ENCODE assay signal across 21 mouse cellular contexts in the genomic region with DNA sequence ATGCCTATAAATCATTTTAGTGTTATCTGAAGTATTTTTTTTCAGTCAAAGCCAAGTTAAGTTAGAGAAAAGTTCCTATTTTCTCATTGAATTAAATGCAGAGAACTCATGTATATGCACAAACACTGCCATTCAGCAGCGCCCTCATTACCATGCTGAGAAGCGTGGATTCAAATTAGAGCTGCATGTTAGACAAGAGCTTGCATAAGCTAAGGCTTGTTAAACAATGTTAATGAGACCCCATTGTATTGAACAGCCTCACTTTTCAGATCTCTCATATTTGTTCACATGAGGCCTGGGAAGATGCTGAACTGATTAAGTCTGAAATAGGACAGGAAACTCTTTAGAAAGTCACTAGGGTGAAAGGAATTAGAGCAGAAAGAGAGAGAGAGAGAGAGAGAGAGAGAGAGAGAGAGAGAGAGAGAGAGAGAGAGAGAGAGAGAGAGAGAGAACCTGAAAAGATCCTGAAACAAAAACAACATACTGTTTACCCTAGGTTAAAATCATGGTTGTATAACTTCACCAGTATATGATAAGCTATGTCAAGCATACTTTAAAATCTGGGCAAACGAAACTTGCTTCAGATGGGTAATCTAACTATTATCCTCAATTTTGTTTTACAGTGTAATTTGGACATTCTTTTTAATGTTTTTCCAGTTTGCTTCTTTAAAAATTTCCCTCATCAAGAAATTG.
A peak's percentile ranks its signal among the peaks of the same experiment; 100 is the strongest.
DNase-seq lines count a peak whose midpoint lies in the region; ATAC-seq and TF ChIP-seq lines count a peak whose summit lies in the region.
"Had no signal": no experiment of that assay in that cellular context is flagged by ENCODE, and none has a peak within 500 bp of the region (broad histone marks: within the 10 kb centered on the region; RNA-seq: fewer than 3 reads in every experiment).

No protein-coding gene starts in this region.

- H3K4me3 ChIP-seq in embryonic facial prominence, embryonic 14.5 days (ENCODE audit: low read depth, low read length): no peak overlapping the region
- H3K4me3 ChIP-seq in embryonic facial prominence, embryonic 10.5 days: no peak overlapping the region
- no peak overlapping the region for H3K4me3 ChIP-seq in midbrain, embryonic 14.5 days (replicated peaks; ENCODE audit: low read depth, low read length)
- no peak overlapping the region for H3K4me3 ChIP-seq in midbrain, embryonic 10.5 days
- no peak overlapping the region for H3K4me3 ChIP-seq in forebrain, embryonic 15.5 days
- no peak overlapping the region for H3K4me3 ChIP-seq in left cerebral cortex, adult 2 months
- H3K4me3 ChIP-seq: heart, embryonic 10.5 days; liver, embryonic 15.5 days; neural tube, embryonic 12.5 days had no signal

- H3K27me3 ChIP-seq in embryonic facial prominence, embryonic 14.5 days (replicated peaks; ENCODE audit: control insufficient read depth, insufficient read depth, low read length): no peaks in the 10 kb centered on the region
- no peaks in the 10 kb centered on the region for H3K27me3 ChIP-seq in embryonic facial prominence, embryonic 10.5 days (replicated peaks; ENCODE audit: low read depth, poor library complexity, severe bottlenecking)
- H3K27me3 ChIP-seq in midbrain, embryonic 14.5 days (ENCODE audit: control insufficient read depth, insufficient read depth, low read length): no peaks in the 10 kb centered on the region
- no peaks in the 10 kb centered on the region for H3K27me3 ChIP-seq in midbrain, embryonic 10.5 days (ENCODE audit: low read depth, poor library complexity, severe bottlenecking)
- no peaks in the 10 kb centered on the region for H3K27me3 ChIP-seq in forebrain, embryonic 15.5 days
- H3K27me3 ChIP-seq: liver, embryonic 15.5 days; neural tube, embryonic 12.5 days had no signal

- 77% methylated on average over 3 of the region's 3 CpGs for WGBS in embryonic facial prominence, embryonic 14.5 days
- 77% methylated on average over 3 of the region's 3 CpGs for WGBS in embryonic facial prominence, embryonic 10.5 days
- WGBS in midbrain, embryonic 14.5 days: 35% methylated on average over 3 of the region's 3 CpGs
- 68% methylated on average over 3 of the region's 3 CpGs for WGBS in midbrain, embryonic 10.5 days
- 16% methylated on average over 3 of the region's 3 CpGs for WGBS in forebrain, embryonic 15.5 days

- no peaks in the 10 kb centered on the region for H3K9me3 ChIP-seq in embryonic facial prominence, embryonic 14.5 days (ENCODE audit: control insufficient read depth, low read length)
- no peaks in the 10 kb centered on the region for H3K9me3 ChIP-seq in embryonic facial prominence, embryonic 10.5 days
- no peaks in the 10 kb centered on the region for H3K9me3 ChIP-seq in midbrain, embryonic 14.5 days (ENCODE audit: control insufficient read depth, low read length)
- H3K9me3 ChIP-seq in midbrain, embryonic 10.5 days (replicated peaks): no peaks in the 10 kb centered on the region
- no peaks in the 10 kb centered on the region for H3K9me3 ChIP-seq in forebrain, embryonic 15.5 days
- H3K9me3 ChIP-seq: heart, embryonic 10.5 days; liver, embryonic 15.5 days; neural tube, embryonic 12.5 days had no signal

- no peak for ATAC-seq in embryonic facial prominence, embryonic 14.5 days (ENCODE audit: low read depth)
- ATAC-seq in midbrain, embryonic 14.5 days (ENCODE audit: low FRiP score, low TSS enrichment): peak; percentile 63
- ATAC-seq in forebrain, embryonic 15.5 days (replicated peaks): peak; percentile 97
- ATAC-seq: lung, postnatal 0 days had no signal

- no peak overlapping the region for H3K9ac ChIP-seq in embryonic facial prominence, embryonic 14.5 days (ENCODE audit: low read depth, low read length)
- H3K9ac ChIP-seq in midbrain, embryonic 14.5 days (replicated peaks; ENCODE audit: low read length): no peak overlapping the region
- H3K9ac ChIP-seq in forebrain, embryonic 15.5 days (replicated peaks): no peak overlapping the region
- H3K9ac ChIP-seq: liver, embryonic 15.5 days; neural tube, embryonic 12.5 days had no signal

- no peaks in the 10 kb centered on the region for H3K4me1 ChIP-seq in embryonic facial prominence, embryonic 14.5 days (ENCODE audit: control insufficient read depth, insufficient read depth, low read length)
- no peaks in the 10 kb centered on the region for H3K4me1 ChIP-seq in embryonic facial prominence, embryonic 10.5 days
- no peaks in the 10 kb centered on the region for H3K4me1 ChIP-seq in midbrain, embryonic 14.5 days (ENCODE audit: control insufficient read depth, insufficient read depth, low read length)
- H3K4me1 ChIP-seq in midbrain, embryonic 10.5 days: 0 out of 2 replicates have a peak, but pooled peaks cover 5% of the 10 kb centered on the region
- no peaks in the 10 kb centered on the region for H3K4me1 ChIP-seq in forebrain, embryonic 15.5 days
- H3K4me1 ChIP-seq: heart, embryonic 10.5 days; liver, embryonic 15.5 days; neural tube, embryonic 12.5 days had no signal

- H3K36me3 ChIP-seq in embryonic facial prominence, embryonic 14.5 days (ENCODE audit: control insufficient read depth, insufficient read depth, low read length): no peaks in the 10 kb centered on the region
- H3K36me3 ChIP-seq in embryonic facial prominence, embryonic 10.5 days (replicated peaks): no peaks in the 10 kb centered on the region
- H3K36me3 ChIP-seq in midbrain, embryonic 14.5 days (ENCODE audit: control insufficient read depth, insufficient read depth, low read length): no peaks in the 10 kb centered on the region
- H3K36me3 ChIP-seq in midbrain, embryonic 10.5 days: no peaks in the 10 kb centered on the region
- no peaks in the 10 kb centered on the region for H3K36me3 ChIP-seq in forebrain, embryonic 15.5 days
- H3K36me3 ChIP-seq: heart, embryonic 10.5 days; liver, embryonic 15.5 days; neural tube, embryonic 12.5 days had no signal

- peak; percentile 31 for DNase-seq in embryonic facial prominence, embryonic 14.5 days (ENCODE audit: low spot score)
- DNase-seq in embryonic facial prominence, embryonic 10.5 days (ENCODE audit: low spot score): no peak
- DNase-seq in midbrain, embryonic 14.5 days: peak; percentile 54
- no peak for DNase-seq in midbrain, embryonic 10.5 days (ENCODE audit: low spot score)
- no peak for DNase-seq in right cerebral cortex, postnatal 25 days
- DNase-seq in cerebellum, postnatal 4 days (ENCODE audit: low spot score in 2 of 2): no peak
- DNase-seq in left cerebral cortex, adult 2 months (ENCODE audit: extremely low spot score in 1 of 2, low spot score in 2 of 2): no peak
- DNase-seq: adrenal gland, postnatal 10 days; cerebellum, adult 2 months; gastrocnemius, postnatal 36 days; heart, postnatal 10 days; kidney, adult 2 months; kidney, postnatal 25 days; layer of hippocampus, adult 9-11 months; thymus, postnatal 36 days had no signal

- intact Hi-C loops in left cerebral cortex, adult 2 months (cut with DNase I): no loop called here

- H3K27ac ChIP-seq in embryonic facial prominence, embryonic 14.5 days (replicated peaks; ENCODE audit: low read depth, low read length): no peak overlapping the region
- H3K27ac ChIP-seq in embryonic facial prominence, embryonic 10.5 days (replicated peaks): no peak overlapping the region
- no peak overlapping the region for H3K27ac ChIP-seq in midbrain, embryonic 14.5 days (replicated peaks; ENCODE audit: low read depth, low read length)
- no peak overlapping the region for H3K27ac ChIP-seq in midbrain, embryonic 10.5 days (replicated peaks)
- H3K27ac ChIP-seq in forebrain, embryonic 15.5 days (replicated peaks): no peak overlapping the region
- no peak overlapping the region for H3K27ac ChIP-seq in left cerebral cortex, adult 2 months
- H3K27ac ChIP-seq: heart, embryonic 10.5 days; liver, embryonic 15.5 days; neural tube, embryonic 12.5 days; stomach, postnatal 0 days had no signal

- no peak overlapping the region for H3K4me2 ChIP-seq in embryonic facial prominence, embryonic 14.5 days (ENCODE audit: low read depth, low read length)
- no peak overlapping the region for H3K4me2 ChIP-seq in midbrain, embryonic 14.5 days (ENCODE audit: low read length)
- no peak overlapping the region for H3K4me2 ChIP-seq in forebrain, embryonic 15.5 days (replicated peaks)
- H3K4me2 ChIP-seq: liver, embryonic 15.5 days; neural tube, embryonic 12.5 days had no signal

- TF ChIP-seq CTCF in left cerebral cortex, adult 2 months (IDR thresholded peaks at IDR 0.05): no peak

Comparison
In these comparisons a context has a peak if more than half of its experiments do, and no peak if none do; other contexts are left out.
1. DNase-seq: peak in embryonic facial prominence, embryonic 14.5 days (single experiment) and midbrain, embryonic 14.5 days (single experiment); none in embryonic facial prominence, embryonic 10.5 days (single experiment), midbrain, embryonic 10.5 days (single experiment), right cerebral cortex, postnatal 25 days (single experiment), cerebellum, postnatal 4 days (0 of 2) and left cerebral cortex, adult 2 months (0 of 2).